Mouse (Mus musculus): ENCODE results near the gene Psme2. TPM values are rescaled to one million over a fixed set of nuclear protein-coding genes. Genes with fewer than 3 reads are reported as not detected.
A peak's percentile ranks its signal among the peaks of the same experiment; 100 is the strongest.

Gene Psme2
- polyA plus RNA-seq, 1 experiment from 2014 or later, result 368 TPM

- Histone ChIP-seq H3K27ac (ENCODE audit: low read length) (no peak overlapping the region), H3K9ac (ENCODE audit: low read depth, low read length) (no peak overlapping the region), H3K4me2 (ENCODE audit: low read depth, low read length) (no peak overlapping the region), H3K27me3 (replicated peaks; ENCODE audit: control insufficient read depth, insufficient read depth, low read length) (no peaks in the 10 kb centered on the region), H3K4me1 (ENCODE audit: control insufficient read depth, insufficient read depth, low read length) (peaks cover 15% of the 10 kb centered on the region), H3K9me3 (ENCODE audit: control insufficient read depth, low read length) (no peaks in the 10 kb centered on the region), H3K36me3 (ENCODE audit: control insufficient read depth, insufficient read depth, low read length) (peaks cover 8% of the 10 kb centered on the region), H3K4me3 (ENCODE audit: low read length) (no peak overlapping the region)
- WGBS, result 73% methylated on average over 13 of the region's 13 CpGs
- no peak for ATAC-seq
These were observed 15.2 kb downstream of the Psme2 start for GRCm38 (mm10) chr14:55575711-55576110.

DNA sequence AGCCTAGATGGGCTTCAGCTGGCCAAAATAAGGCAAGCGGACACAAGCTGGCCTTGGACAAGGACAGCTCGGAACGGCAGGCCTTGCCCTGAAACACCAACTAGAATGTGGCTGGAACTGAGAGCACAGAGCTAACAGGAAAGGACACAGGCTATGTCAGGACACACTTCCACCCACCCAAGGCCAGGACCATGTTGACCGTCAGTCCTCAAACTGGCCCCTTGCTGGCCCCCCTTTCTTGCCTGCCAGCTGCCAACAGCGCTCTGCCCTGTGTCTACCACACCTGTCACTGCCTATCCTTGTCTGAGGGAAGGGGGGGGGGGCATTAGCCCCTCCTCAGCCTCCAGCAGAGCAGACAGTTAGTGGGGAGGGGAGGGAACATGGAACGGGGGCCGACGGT, 15.6 kb downstream of the Psme2 start, which contains the start of gene Fitm1:
Gene Fitm1, plus strand, starts transcription at position 316 of the 400 bp plus-strand sequence.
- Histone ChIP-seq H3K4me1 (ENCODE audit: control insufficient read depth, insufficient read depth, low read length) (peaks cover 15% of the 10 kb centered on the region), H3K36me3 (ENCODE audit: control insufficient read depth, insufficient read depth, low read length) (peaks cover 5% of the 10 kb centered on the region), H3K9me3 (ENCODE audit: control insufficient read depth, low read length) (no peaks in the 10 kb centered on the region), H3K4me2 (ENCODE audit: low read depth, low read length) (no peak within 1 kb of the TSS), H3K9ac (ENCODE audit: low read depth, low read length) (no peak within 1 kb of the TSS), H3K27ac (ENCODE audit: low read length) (no peak within 1 kb of the TSS), H3K27me3 (replicated peaks; ENCODE audit: control insufficient read depth, insufficient read depth, low read length) (no peaks in the 10 kb centered on the region), H3K4me3 (ENCODE audit: low read length) (no peak within 1 kb of the TSS)
- no peak for ATAC-seq
- 69% methylated on average over 8 of the region's 8 CpGs for WGBS

GRCm38 (mm10) chr14:55571760-55572159, 19.2 kb downstream of the Psme2 start:
- H3K4me1 ChIP-seq (ENCODE audit: control insufficient read depth, insufficient read depth, low read length), result 0 out of 2 replicates have a peak, but pooled peaks cover 3% of the 10 kb centered on the region
- H3K36me3 ChIP-seq (ENCODE audit: control insufficient read depth, insufficient read depth, low read length), result peaks cover 7% of the 10 kb centered on the region; the same call in 1 of the 2 replicates
- no peak overlapping the region for H3K4me2 ChIP-seq (ENCODE audit: low read depth, low read length)
- H3K27ac ChIP-seq (ENCODE audit: low read length), result no peak overlapping the region
- ATAC-seq, result no peak
- no peak overlapping the region for H3K4me3 ChIP-seq (ENCODE audit: low read length)
- H3K9me3 ChIP-seq (ENCODE audit: control insufficient read depth, low read length), result no peaks in the 10 kb centered on the region
- no peak overlapping the region for H3K9ac ChIP-seq (ENCODE audit: low read depth, low read length)
- H3K27me3 ChIP-seq (replicated peaks; ENCODE audit: control insufficient read depth, insufficient read depth, low read length), result no peaks in the 10 kb centered on the region

DNA sequence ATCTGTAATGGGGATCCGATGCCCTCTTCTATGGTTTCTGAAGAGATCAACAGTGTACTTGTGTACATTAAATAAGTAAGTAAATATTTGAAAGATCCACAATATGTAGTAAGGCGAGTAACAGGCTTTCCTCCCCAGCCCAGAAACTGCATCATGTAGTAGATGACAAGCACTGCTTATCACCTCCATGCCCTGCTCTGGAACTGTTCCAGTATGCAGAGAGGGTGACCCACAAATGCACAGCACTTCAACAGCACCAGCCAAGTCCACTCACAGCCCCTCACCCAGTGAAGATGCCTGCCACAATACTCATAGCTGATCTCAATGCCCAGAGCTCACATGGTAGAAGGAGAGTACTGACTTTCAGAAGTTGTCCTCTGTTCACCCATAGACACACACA, 20.3 kb downstream of the Psme2 start:
- WGBS, result 80% methylated on average over 2 of the region's 2 CpGs
- Histone ChIP-seq H3K27ac (ENCODE audit: low read length) (no peak overlapping the region), H3K9me3 (ENCODE audit: control insufficient read depth, low read length) (no peaks in the 10 kb centered on the region), H3K36me3 (ENCODE audit: control insufficient read depth, insufficient read depth, low read length) (peaks cover 12% of the 10 kb centered on the region), H3K27me3 (replicated peaks; ENCODE audit: control insufficient read depth, insufficient read depth, low read length) (no peaks in the 10 kb centered on the region), H3K4me3 (ENCODE audit: low read length) (no peak overlapping the region), H3K9ac (ENCODE audit: low read depth, low read length) (no peak overlapping the region), H3K4me2 (ENCODE audit: low read depth, low read length) (no peak overlapping the region), H3K4me1 (ENCODE audit: control insufficient read depth, insufficient read depth, low read length) (0 out of 2 replicates have a peak, but pooled peaks cover 3% of the 10 kb centered on the region)
- no peak for ATAC-seq

DNA sequence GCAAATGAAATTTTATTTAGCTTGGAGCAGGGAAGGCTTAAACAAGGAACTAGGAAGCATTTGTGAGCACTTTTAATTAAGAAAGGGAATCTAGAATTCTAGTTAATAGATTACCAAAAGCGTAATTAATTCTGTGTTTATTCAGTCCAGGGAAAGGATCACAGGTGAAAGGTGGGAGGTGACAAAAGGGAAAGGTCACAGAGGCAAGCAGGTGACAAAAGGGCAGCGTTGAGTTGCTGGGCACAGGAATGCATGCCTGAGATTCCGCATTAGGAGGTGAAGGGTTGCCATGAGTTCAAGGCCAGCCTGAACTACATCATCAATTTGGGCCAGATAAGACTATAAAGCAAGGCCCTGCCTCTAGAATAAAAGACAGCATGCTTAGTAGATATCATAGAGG, 23.4 kb downstream of the Psme2 start:
- Histone ChIP-seq H3K4me2 (ENCODE audit: low read depth, low read length) (no peak overlapping the region), H3K36me3 (ENCODE audit: control insufficient read depth, insufficient read depth, low read length) (peaks cover 21% of the 10 kb centered on the region), H3K27ac (ENCODE audit: low read length) (no peak overlapping the region), H3K4me1 (ENCODE audit: control insufficient read depth, insufficient read depth, low read length) (no peaks in the 10 kb centered on the region), H3K4me3 (ENCODE audit: low read length) (no peak overlapping the region), H3K9ac (ENCODE audit: low read depth, low read length) (no peak overlapping the region), H3K9me3 (ENCODE audit: control insufficient read depth, low read length) (no peaks in the 10 kb centered on the region), H3K27me3 (replicated peaks; ENCODE audit: control insufficient read depth, insufficient read depth, low read length) (no peaks in the 10 kb centered on the region)
- no peak for ATAC-seq
- WGBS, result 83% methylated on average over 3 of the region's 3 CpGs

DNA sequence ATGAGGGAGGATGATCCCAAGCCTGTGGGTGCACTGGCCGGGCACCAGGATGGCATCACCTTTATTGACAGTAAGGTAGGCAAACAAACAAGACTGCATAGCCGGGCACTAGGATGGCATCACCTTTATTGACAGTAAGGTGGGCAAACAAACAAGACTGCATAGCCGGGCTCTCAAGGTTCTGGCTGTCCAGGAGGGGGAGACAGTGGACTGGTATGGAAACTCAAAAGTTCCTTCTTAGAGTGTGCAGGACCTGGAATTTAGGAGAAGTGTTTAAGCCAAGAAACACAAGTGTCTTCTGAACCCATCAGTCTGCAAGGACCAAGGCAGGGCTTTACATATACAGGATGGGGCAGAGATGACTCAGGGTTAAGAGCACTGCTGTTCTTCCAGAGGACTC, 25.2 kb downstream of the Psme2 start:
- Histone ChIP-seq H3K27me3 (replicated peaks; ENCODE audit: control insufficient read depth, insufficient read depth, low read length) (no peaks in the 10 kb centered on the region), H3K27ac (ENCODE audit: low read length) (no peak overlapping the region), H3K4me1 (ENCODE audit: control insufficient read depth, insufficient read depth, low read length) (peaks cover 11% of the 10 kb centered on the region), H3K9me3 (ENCODE audit: control insufficient read depth, low read length) (no peaks in the 10 kb centered on the region), H3K9ac (ENCODE audit: low read depth, low read length) (no peak overlapping the region), H3K4me3 (ENCODE audit: low read length) (no peak overlapping the region), H3K36me3 (ENCODE audit: control insufficient read depth, insufficient read depth, low read length) (peaks cover 21% of the 10 kb centered on the region), H3K4me2 (ENCODE audit: low read depth, low read length) (no peak overlapping the region)
- no peak for ATAC-seq
- 63% methylated on average over 3 of the region's 3 CpGs for WGBS

GRCm38 (mm10) chr14:55563249-55563648, 27.7 kb downstream of the Psme2 start:
- H3K4me1 ChIP-seq (ENCODE audit: control insufficient read depth, insufficient read depth, low read length), result peaks cover 11% of the 10 kb centered on the region
- no peak overlapping the region for H3K4me2 ChIP-seq (ENCODE audit: low read depth, low read length)
- ATAC-seq, result no peak
- 93% methylated on average over 11 of the region's 11 CpGs for WGBS
- H3K9ac ChIP-seq (ENCODE audit: low read depth, low read length), result no peak overlapping the region
- peaks cover 15% of the 10 kb centered on the region; the same call in 1 of the 2 replicates for H3K36me3 ChIP-seq (ENCODE audit: control insufficient read depth, insufficient read depth, low read length)
- no peak overlapping the region for H3K27ac ChIP-seq (ENCODE audit: low read length)
- no peak overlapping the region for H3K4me3 ChIP-seq (ENCODE audit: low read length)
- H3K9me3 ChIP-seq (ENCODE audit: control insufficient read depth, low read length), result no peaks in the 10 kb centered on the region
- H3K27me3 ChIP-seq (replicated peaks; ENCODE audit: control insufficient read depth, insufficient read depth, low read length), result no peaks in the 10 kb centered on the region

- H3K9me3 ChIP-seq (ENCODE audit: control insufficient read depth, low read length), result no peaks in the 10 kb centered on the region
- no peak overlapping the region for H3K4me3 ChIP-seq (ENCODE audit: low read length)
- peaks cover 11% of the 10 kb centered on the region for H3K4me1 ChIP-seq (ENCODE audit: control insufficient read depth, insufficient read depth, low read length)
- no peaks in the 10 kb centered on the region for H3K27me3 ChIP-seq (replicated peaks; ENCODE audit: control insufficient read depth, insufficient read depth, low read length)
- peaks cover 15% of the 10 kb centered on the region; the same call in 1 of the 2 replicates for H3K36me3 ChIP-seq (ENCODE audit: control insufficient read depth, insufficient read depth, low read length)
- WGBS, result 80% methylated on average over 10 of the region's 10 CpGs
- no peak overlapping the region for H3K27ac ChIP-seq (ENCODE audit: low read length)
- no peak overlapping the region for H3K9ac ChIP-seq (ENCODE audit: low read depth, low read length)
- H3K4me2 ChIP-seq (ENCODE audit: low read depth, low read length), result no peak overlapping the region
- ATAC-seq, result no peak
These were observed 29.1 kb downstream of the Psme2 start for GRCm38 (mm10) chr14:55561860-55562259.

- Histone ChIP-seq H3K4me1 (ENCODE audit: control insufficient read depth, insufficient read depth, low read length) (peaks cover 14% of the 10 kb centered on the region), H3K27ac (ENCODE audit: low read length) (peak within 1 kb of the TSS; percentile 98), H3K36me3 (ENCODE audit: control insufficient read depth, insufficient read depth, low read length) (peaks cover 9% of the 10 kb centered on the region; the same call in 1 of the 2 replicates), H3K9me3 (ENCODE audit: control insufficient read depth, low read length) (no peaks in the 10 kb centered on the region), H3K9ac (ENCODE audit: low read depth, low read length) (peak within 1 kb of the TSS; percentile 80), H3K4me2 (ENCODE audit: low read depth, low read length) (peak within 1 kb of the TSS; percentile 83), H3K4me3 (ENCODE audit: low read length) (peak within 1 kb of the TSS; percentile 71), H3K27me3 (replicated peaks; ENCODE audit: control insufficient read depth, insufficient read depth, low read length) (no peaks in the 10 kb centered on the region)
- ATAC-seq, result peak; percentile 94
- under 1% methylated on average over 51 of the region's 51 CpGs for WGBS
These were observed 30.5 kb downstream of the Psme2 start, which contains the start of gene A730061H03Rik for GRCm38 (mm10) chr14:55560202-55561073. Gene A730061H03Rik (minus strand): TSS chr14:55560406.

All from intestine, embryonic 16.5 days (tissue).